Mouse (Mus musculus) MEL (cell line): ENCODE measurements around the gene Wdr54.
A peak's percentile ranks its signal among the peaks of the same experiment; 100 is the strongest.

Source experiments
- CTCF ChIP-seq, 3 experiments: IDR thresholded peaks in 2 of 3; conservative IDR thresholded peaks in 1 of 3; 2 replicates each; pipeline ENCODE4 v1.5.1; 2011 to 2012; ENCODE audit warnings: low read length in 3 of 3, low read depth in 2 of 3, mild to moderate bottlenecking in 2 of 3, improper control_type of control experiment in 1 of 3, inconsistent platforms in 1 of 3, mixed read lengths in 1 of 3, moderate library complexity in 1 of 3; ENCODE audit not compliant: control insufficient read depth in 1 of 3, insufficient read depth in 1 of 3, poor library complexity in 1 of 3, severe bottlenecking in 1 of 3
- GATA1 ChIP-seq: IDR thresholded peaks from 2 replicates; pipeline ENCODE4 v1.6.1; 2011; ENCODE audit warnings: low read depth, low read length, improper control_type of control experiment
- MXI1 ChIP-seq: IDR thresholded peaks from 2 replicates; pipeline ENCODE4 v1.6.1; 2011; ENCODE audit warnings: mild to moderate bottlenecking, low read depth, low read length, improper control_type of control experiment
- POLR2A ChIP-seq, 2 experiments: IDR thresholded peaks; 2 replicates each; pipeline ENCODE4 v1.6.1; 2011 to 2012; ENCODE audit warnings: low read length in 2 of 2, mild to moderate bottlenecking in 2 of 2, control low read depth in 1 of 2, improper control_type of control experiment in 1 of 2, low read depth in 1 of 2, moderate library complexity in 1 of 2; ENCODE audit not compliant: control insufficient read depth in 1 of 2, insufficient read depth in 1 of 2, poor library complexity in 1 of 2
- POLR2AphosphoS5 ChIP-seq: IDR thresholded peaks from 2 replicates; pipeline ENCODE4 v1.6.1; 2012; ENCODE audit warnings: low read depth, borderline replicate concordance, mild to moderate bottlenecking, inconsistent platforms, low read length, moderate library complexity, mixed read lengths
- TCF12 ChIP-seq: IDR thresholded peaks from 2 replicates; pipeline ENCODE4 v1.6.1; 2014; ENCODE audit warnings: low read depth, mild to moderate bottlenecking, inconsistent platforms, low read length, improper control_type of control experiment, moderate library complexity
- USF1 ChIP-seq: IDR thresholded peaks from 2 replicates; pipeline ENCODE4 v1.6.1; 2014; ENCODE audit warnings: low read depth, mild to moderate bottlenecking, inconsistent platforms, low read length, improper control_type of control experiment, moderate library complexity

DNA sequence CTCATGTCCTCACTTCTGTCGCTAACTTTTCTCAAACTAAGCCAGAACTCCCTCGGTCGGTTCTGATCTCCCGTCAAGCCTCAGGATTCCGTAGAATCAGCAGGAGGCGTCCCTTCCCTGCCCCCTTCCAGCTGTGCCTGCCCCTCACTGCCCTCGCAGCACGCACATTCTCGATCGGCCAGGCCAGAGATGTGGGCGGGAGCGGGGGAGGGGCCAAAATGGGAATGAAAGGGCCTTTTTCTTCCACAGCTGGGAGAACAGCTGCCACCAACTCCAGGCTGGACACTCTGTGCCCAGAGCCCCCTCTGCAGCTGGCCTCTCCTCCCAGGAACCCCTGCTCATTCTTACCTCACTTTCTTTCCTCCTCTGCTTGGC lies 18.6 kb downstream of the Wdr54 start:
- TF ChIP-seq CTCF (IDR thresholded peaks at IDR 0.05 in 2 of 3, conservative IDR thresholded peaks at IDR 0.05 in 1 of 3; ENCODE audit: control insufficient read depth in 1 of 3, insufficient read depth in 1 of 3, low read depth in 2 of 3, low read length in 3 of 3, poor library complexity in 1 of 3, severe bottlenecking in 1 of 3) = no peak
- TF ChIP-seq GATA1 = no peak
- peak; percentile 3 to 54; a peak in 1 of 4 replicates for TF ChIP-seq POLR2A (IDR thresholded peaks at IDR 0.05; ENCODE audit: control insufficient read depth in 1 of 2, insufficient read depth in 1 of 2, low read depth in 1 of 2, low read length in 2 of 2, poor library complexity in 1 of 2)
- no peak for TF ChIP-seq POLR2AphosphoS5
- TF ChIP-seq MXI1 = peak; percentile 42; the same call in 1 of the 2 replicates
- no peak for TF ChIP-seq USF1
- TF ChIP-seq TCF12 = 0 out of 2 replicates have a peak, but pooled peaks have one; percentile 8
